Mouse (Mus musculus) gastrocnemius, postnatal 14 days (tissue): ENCODE results near the gene Sgo1. TPM values are rescaled to one million over a fixed set of nuclear protein-coding genes. Genes with fewer than 3 reads are reported as not detected.

Source experiments
- DNase-seq: peaks from one replicate; pipeline ENCODE4 v3.0.0; 2021; ENCODE audit warnings: mixed read lengths
- intact Hi-C: fragments of 180-260 bp; cut with DNase I; formaldehyde crosslinking; loops from one replicate; pipeline ENCODE4 v1.15.1; 2025; ENCODE audit warnings: low total_unique reads
- total RNA-seq, 2 experiments: library from RNA; stranded (reverse); gene quantifications; 2 replicates each; pipeline ENCODE4 v1.2.3; 2021

Sgo1 gene
- total RNA-seq, 2 experiments from 2014 or later: 0.95 to 1.7 TPM

DNA sequence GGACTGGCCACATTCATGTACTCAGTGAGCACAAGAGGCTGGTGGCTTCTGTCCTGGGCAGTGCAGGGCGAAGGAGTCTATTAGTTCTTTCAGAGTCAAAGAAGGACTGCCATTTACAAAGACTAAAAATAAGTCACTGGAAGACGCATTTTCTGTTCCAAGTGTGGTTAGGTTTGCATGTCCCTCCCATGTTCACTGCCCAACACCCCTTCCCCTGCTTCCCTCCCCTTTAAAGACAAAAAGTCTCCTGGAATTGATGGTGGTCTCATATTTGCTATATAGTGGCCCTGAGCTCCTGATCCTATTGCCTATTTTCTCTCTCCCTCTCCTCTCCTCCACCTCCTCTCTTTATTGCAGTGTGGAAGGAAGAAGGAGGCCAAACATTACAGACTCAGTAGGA, 33.2 kb downstream of the Sgo1 start:
- intact Hi-C loops: no loop called here
- no peak for DNase-seq

DNA sequence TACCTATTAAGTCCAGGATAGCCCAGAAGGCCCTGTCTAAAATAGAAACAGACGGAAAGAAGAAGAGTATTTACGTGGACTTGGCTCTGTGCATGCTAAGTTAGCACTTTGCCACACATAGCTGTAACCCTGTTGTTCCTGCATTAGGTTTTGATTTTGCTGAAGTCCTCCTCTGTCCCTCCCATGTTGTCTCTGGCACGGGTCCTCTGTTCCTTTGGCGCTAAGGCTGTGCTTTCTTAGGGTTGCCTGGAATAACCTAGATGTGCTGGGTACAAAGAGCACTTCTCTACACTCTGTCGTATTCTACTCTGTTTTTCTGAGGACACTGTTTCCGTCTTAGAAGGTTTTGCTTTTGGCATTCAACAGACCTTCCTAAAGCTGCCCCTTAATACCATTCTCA, 34.1 kb downstream of the Sgo1 start:
- no peak for DNase-seq
- intact Hi-C loops: no loop called here

- intact Hi-C loops: no loop called here
- DNase-seq: no peak
Measured at GRCm38 (mm10) chr17:53654596-53654995, 34.5 kb downstream of the Sgo1 start.

DNA sequence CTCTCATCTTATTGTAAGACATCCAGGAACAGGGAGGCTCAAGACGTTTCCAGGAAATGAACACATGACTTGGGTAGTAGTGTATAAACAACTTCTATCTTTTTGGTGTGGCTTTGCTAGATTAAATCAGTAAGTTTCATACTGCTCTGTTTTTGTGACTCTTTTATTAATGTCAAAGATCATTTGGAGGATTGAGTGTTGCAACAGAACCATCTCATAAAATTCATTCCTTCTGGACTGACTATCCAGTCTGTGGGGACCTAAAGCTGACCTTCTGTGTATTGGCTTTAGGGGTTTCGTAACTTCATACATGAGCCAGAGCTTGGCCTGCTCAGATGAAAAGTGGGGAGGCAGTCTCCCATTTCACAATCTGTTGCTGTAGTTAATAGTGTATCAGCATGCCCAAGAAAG, 38.9 kb downstream of the Sgo1 start:
- DNase-seq: no peak
- intact Hi-C loops: no loop called here

- DNase-seq: no peak
- intact Hi-C loops: no loop called here
Measured at GRCm38 (mm10) chr17:53643360-53643759, 45.8 kb downstream of the Sgo1 start.

DNA sequence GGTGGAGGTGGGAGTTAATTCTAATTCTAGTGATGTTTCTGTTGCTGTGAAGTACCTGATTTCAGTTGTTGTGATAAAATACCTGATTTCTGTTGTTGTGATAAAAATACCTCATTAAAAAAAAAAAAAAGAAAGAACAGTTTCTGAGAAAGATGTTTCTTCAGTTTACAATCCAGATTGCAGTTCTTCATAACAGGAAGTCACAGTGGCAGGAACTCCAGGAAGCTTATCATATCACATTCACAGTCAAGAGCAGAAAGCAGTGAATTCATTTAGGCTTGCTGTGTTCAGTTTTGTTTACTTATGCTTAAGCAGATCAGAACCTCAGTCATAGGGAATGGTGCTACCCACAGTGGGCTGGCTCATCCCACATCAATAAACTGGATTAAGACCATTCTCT, 57.8 kb downstream of the Sgo1 start:
- intact Hi-C loops: no loop called here
- no peak for DNase-seq

GRCm38 (mm10) chr17:53628131-53628530, 61.0 kb downstream of the Sgo1 start:
- no peak for DNase-seq
- intact Hi-C loops: no loop called here

- no peak for DNase-seq
- intact Hi-C loops: no loop called here
Measured at GRCm38 (mm10) chr17:53627497-53627896, 61.6 kb downstream of the Sgo1 start.

- intact Hi-C loops: no loop called here
- no peak for DNase-seq
Measured at GRCm38 (mm10) chr17:53626160-53626559, 63.0 kb downstream of the Sgo1 start.

Other genes with a start within 250 kb of the Sgo1 start
- under 1 TPM; 0.22 to 0.39 TPM for gene Efhb, start 226.0 kb downstream of the Sgo1 start, total RNA-seq
- 10 to 100 TPM; 43.8 to 47.3 TPM for gene Rab5a, start 210.1 kb downstream of the Sgo1 start, total RNA-seq
- gene Pp2d1, start 149.9 kb downstream of the Sgo1 start, total RNA-seq: not detected
- 10 to 100 TPM; 31.5 to 40.9 TPM for gene Kat2b, start 122.5 kb downstream of the Sgo1 start, total RNA-seq
- gene Sult1c2, start 157.0 kb upstream of the Sgo1 start, total RNA-seq: not detected